Mouse (Mus musculus) heart, adult 2 months (tissue): ENCODE data around the gene Anxa2.

ENCODE experiments used
- CTCF ChIP-seq: fragments of 200-600 bp; IDR thresholded peaks from 2 replicates; pipeline ENCODE4 v1.8.1; 2022; ENCODE audit warnings: antibody characterized with exemption, mild to moderate bottlenecking, moderate library complexity
- POLR2A ChIP-seq: fragments of 200-500 bp; IDR thresholded peaks from 2 replicates; pipeline ENCODE4 v1.6.1; 2011; ENCODE audit warnings: mild to moderate bottlenecking, low read depth, low read length, control low read depth; ENCODE audit not compliant: insufficient read depth

GRCm38 (mm10) chr9:69477824-69478222 lies 24.4 kb downstream of the Anxa2 start:
- TF ChIP-seq CTCF (no peak), POLR2A (no peak)
